Mouse (Mus musculus): ENCODE data around the gene Scaf1. TPM values are rescaled to one million over a fixed set of nuclear protein-coding genes. Genes with fewer than 3 reads are reported as not detected.

Scaf1 gene
- polyA plus RNA-seq, 1 experiment from 2014 or later, result 49.4 TPM

DNA sequence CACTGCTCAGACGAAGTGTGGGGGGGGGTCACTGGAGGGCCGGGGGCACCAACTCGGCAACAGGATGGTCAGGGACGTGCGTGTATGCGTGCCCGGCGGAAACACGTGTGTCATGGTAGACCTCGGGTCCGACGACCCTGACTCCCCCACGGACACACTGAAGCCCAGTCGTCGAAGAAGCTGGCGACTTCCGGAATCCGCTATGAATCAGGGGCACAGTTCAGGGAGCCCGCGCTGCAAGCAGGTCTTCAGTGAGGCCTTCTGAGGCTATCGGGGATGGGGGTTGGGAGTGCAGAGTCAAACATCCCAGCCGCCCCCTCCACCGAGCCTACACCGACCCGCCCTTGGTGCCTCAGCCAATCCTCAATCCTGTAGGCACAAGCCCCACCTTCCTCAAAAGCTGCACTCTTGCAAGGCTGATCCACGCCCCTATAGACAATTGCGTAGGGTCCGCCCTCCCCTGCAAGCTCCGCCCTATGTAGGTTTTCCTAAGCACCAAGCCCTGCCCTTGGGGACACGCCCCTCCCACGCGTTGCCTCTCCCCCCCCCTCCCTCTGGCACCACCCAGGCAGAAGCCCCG is 37.9 kb upstream of the Scaf1 start:
- H3K4me3 ChIP-seq (ENCODE audit: low read depth, low read length), result peak overlapping the region; percentile 78

DNA sequence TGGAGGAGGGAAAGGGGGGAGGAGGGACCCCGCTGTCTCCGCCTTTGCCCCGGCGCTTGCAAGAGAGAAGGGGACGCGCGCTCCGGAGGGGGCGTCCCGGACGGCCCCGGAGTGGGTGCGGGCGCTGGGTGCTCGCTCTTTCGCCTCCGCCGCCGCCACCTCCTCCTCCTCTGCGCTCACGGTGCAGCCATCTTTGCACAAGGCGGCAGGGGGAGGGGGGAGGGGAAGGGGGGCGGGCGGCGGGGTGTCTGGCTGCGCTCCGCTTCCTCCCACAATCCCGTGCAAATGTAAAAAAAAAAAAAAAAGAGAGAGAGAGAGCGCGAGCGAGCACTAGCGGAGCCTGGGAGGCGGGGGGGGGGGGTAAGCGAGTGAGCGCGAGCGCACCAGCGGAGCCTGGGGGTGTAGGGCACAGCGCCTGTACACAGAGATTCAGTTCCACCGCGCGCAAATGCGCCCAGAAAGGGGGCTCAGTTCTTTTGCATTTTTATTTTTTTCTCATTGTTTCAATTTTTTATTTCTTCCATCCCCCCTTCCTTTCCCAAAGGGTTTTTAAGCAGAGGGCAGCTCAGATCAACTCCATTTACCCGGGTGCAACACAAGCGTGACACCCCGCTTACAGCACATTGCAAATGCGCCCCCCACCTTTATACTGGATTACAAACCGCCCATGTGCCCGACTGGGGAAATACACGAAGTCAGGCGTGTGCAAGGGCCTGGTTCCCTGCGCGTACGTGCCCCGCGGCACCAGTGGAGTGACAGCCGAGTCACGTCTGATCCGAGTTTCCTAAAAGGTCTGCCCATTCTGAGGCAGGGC is 37.2 kb upstream of the Scaf1 start:
- H3K4me3 ChIP-seq (ENCODE audit: low read depth, low read length), result peak overlapping the region; percentile 78
- ATAC-seq (replicated peaks; ENCODE audit: low FRiP score, low TSS enrichment, low read depth), result peak; percentile 54
- peak overlapping the region; percentile 98 for H3K4me2 ChIP-seq (ENCODE audit: low read length)
- peaks cover 10% of the 10 kb centered on the region; the same call in 1 of the 2 replicates for H3K4me1 ChIP-seq (replicated peaks; ENCODE audit: control insufficient read depth, insufficient read depth, low read length)
- peak overlapping the region; percentile 98 for H3K27ac ChIP-seq (ENCODE audit: low read depth)
- H3K36me3 ChIP-seq (ENCODE audit: control insufficient read depth, insufficient read depth, low read length), result peaks cover 21% of the 10 kb centered on the region
- no peaks in the 10 kb centered on the region for H3K9me3 ChIP-seq (ENCODE audit: control insufficient read depth, low read length)
- WGBS, result under 1% methylated on average over 37 of the region's 59 CpGs
- DNase-seq (ENCODE audit: low spot score), result peak; percentile 91
- peak overlapping the region; percentile 80 for H3K9ac ChIP-seq (ENCODE audit: low read length)
- H3K27me3 ChIP-seq (replicated peaks; ENCODE audit: control insufficient read depth, insufficient read depth, low read length), result no peaks in the 10 kb centered on the region

More for the DNA sequence above, 37.9 kb upstream of the Scaf1 start:
- DNase-seq (ENCODE audit: low spot score), result peak; percentile 95
- Histone ChIP-seq H3K4me1 (replicated peaks; ENCODE audit: control insufficient read depth, insufficient read depth, low read length) (peaks cover 15% of the 10 kb centered on the region; the same call in 1 of the 2 replicates), H3K27ac (ENCODE audit: low read depth) (peak overlapping the region; percentile 98), H3K4me2 (ENCODE audit: low read length) (peak overlapping the region; percentile 98), H3K36me3 (ENCODE audit: control insufficient read depth, insufficient read depth, low read length) (peaks cover 14% of the 10 kb centered on the region), H3K9ac (ENCODE audit: low read length) (peak overlapping the region; percentile 80), H3K27me3 (replicated peaks; ENCODE audit: control insufficient read depth, insufficient read depth, low read length) (no peaks in the 10 kb centered on the region), H3K9me3 (ENCODE audit: control insufficient read depth, low read length) (no peaks in the 10 kb centered on the region)
- ATAC-seq (replicated peaks; ENCODE audit: low FRiP score, low TSS enrichment, low read depth), result peak; percentile 90
- under 1% methylated on average over 33 of the region's 33 CpGs for WGBS

DNA sequence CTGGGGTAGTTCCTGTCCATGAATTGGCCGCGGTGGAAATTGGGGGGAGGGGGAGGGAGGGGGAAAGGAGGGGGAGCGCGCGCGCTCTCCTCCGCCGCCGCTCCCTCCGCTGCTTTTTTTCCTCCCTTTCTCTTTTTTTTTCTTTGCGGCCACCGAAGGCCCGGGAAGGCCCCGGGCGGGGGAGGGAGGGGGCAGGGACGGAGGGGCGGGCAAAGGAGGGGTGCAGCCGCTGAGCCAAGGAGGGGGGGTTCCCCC is 36.6 kb upstream of the Scaf1 start, which contains the start of gene Prr12:
TSS of gene Prr12 (minus strand) at position 20 of the 255 bp plus-strand sequence.
- Histone ChIP-seq H3K4me1 (replicated peaks; ENCODE audit: control insufficient read depth, insufficient read depth, low read length) (peaks cover 10% of the 10 kb centered on the region; the same call in 1 of the 2 replicates), H3K9me3 (ENCODE audit: control insufficient read depth, low read length) (no peaks in the 10 kb centered on the region), H3K36me3 (ENCODE audit: control insufficient read depth, insufficient read depth, low read length) (peaks cover 27% of the 10 kb centered on the region), H3K27me3 (replicated peaks; ENCODE audit: control insufficient read depth, insufficient read depth, low read length) (no peaks in the 10 kb centered on the region), H3K27ac (ENCODE audit: low read depth) (peak within 1 kb of the TSS; percentile 98), H3K4me3 (ENCODE audit: low read depth, low read length) (peak within 1 kb of the TSS; percentile 78), H3K4me2 (ENCODE audit: low read length) (peak within 1 kb of the TSS; percentile 98), H3K9ac (ENCODE audit: low read length) (peak within 1 kb of the TSS; percentile 80)
- WGBS, result 0% methylated on average over 2 of the region's 18 CpGs
- ATAC-seq (replicated peaks; ENCODE audit: low FRiP score, low TSS enrichment, low read depth) (no peak; the same call in 1 of the 2 replicates), DNase-seq (ENCODE audit: low spot score) (no peak)

DNA sequence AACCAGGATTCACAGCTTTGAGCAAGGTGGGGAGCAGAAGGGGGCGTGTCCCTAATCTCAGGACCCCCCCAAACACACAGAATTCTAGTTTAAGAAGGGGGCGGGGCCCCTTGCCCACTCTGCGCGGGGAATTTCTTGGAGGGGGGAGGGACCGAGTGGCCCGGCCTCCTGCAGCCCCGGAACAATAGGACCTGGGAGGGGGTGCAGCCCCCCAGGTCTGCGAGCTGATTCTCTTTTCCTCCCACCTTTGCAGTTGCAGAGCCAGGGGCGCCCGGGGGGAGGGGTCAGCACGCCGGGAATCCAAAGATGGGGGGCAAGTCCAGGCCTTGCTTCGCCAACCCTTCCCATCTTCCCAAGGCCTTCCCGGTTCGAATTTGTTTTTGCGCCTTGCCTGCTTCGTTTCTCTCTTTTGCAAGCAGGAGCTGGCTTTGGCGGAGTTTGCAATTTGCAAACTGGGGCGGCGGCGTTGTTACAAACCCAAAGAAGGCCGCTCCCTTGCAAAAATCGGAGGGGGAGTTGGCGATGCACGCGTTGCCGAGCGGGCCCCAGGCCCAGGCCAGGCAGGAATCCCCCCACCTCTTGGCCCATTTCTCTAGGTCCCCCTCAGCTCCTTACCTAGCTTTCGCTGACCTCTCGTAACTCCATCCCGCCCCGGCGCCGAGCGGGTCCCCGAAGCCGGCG is 36.2 kb upstream of the Scaf1 start:
- peak overlapping the region; percentile 98 for H3K27ac ChIP-seq (ENCODE audit: low read depth)
- peak overlapping the region; percentile 98 for H3K4me2 ChIP-seq (ENCODE audit: low read length)
- ATAC-seq (replicated peaks; ENCODE audit: low FRiP score, low TSS enrichment, low read depth), result no peak
- peaks cover 10% of the 10 kb centered on the region; the same call in 1 of the 2 replicates for H3K4me1 ChIP-seq (replicated peaks; ENCODE audit: control insufficient read depth, insufficient read depth, low read length)
- H3K4me3 ChIP-seq (ENCODE audit: low read depth, low read length), result peak overlapping the region; percentile 78
- no peaks in the 10 kb centered on the region for H3K9me3 ChIP-seq (ENCODE audit: control insufficient read depth, low read length)
- H3K27me3 ChIP-seq (replicated peaks; ENCODE audit: control insufficient read depth, insufficient read depth, low read length), result no peaks in the 10 kb centered on the region
- peak overlapping the region; percentile 80 for H3K9ac ChIP-seq (ENCODE audit: low read length)
- DNase-seq (ENCODE audit: low spot score), result peak; percentile 79
- WGBS, result 1% methylated on average over 38 of the region's 38 CpGs
- peaks cover 31% of the 10 kb centered on the region for H3K36me3 ChIP-seq (ENCODE audit: control insufficient read depth, insufficient read depth, low read length)

DNA sequence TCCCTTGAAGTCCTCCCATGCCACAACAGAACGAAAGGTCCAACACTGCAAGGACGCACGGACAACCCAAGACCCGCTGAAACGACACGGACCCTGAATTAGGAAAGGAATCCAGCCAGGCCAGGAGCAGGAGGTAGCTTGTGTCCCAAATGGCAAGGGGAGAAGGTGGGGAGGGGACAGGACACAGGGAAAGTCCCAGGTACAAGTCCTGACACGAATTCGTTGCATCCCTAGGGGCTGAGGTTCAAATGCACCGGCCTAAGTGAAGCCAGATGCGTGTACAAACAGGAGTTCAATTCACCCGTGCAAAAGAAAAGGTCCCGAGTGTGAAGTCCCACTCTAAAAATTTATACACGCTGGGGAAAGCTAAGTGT is 35.4 kb upstream of the Scaf1 start:
- no peak for ATAC-seq (replicated peaks; ENCODE audit: low FRiP score, low TSS enrichment, low read depth)
- Histone ChIP-seq H3K27ac (ENCODE audit: low read depth) (peak overlapping the region; percentile 98; the same call in 1 of the 2 replicates), H3K4me3 (ENCODE audit: low read depth, low read length) (peak overlapping the region; percentile 78), H3K4me2 (ENCODE audit: low read length) (peak overlapping the region; percentile 98), H3K9me3 (ENCODE audit: control insufficient read depth, low read length) (no peaks in the 10 kb centered on the region), H3K36me3 (ENCODE audit: control insufficient read depth, insufficient read depth, low read length) (peaks cover 39% of the 10 kb centered on the region), H3K27me3 (replicated peaks; ENCODE audit: control insufficient read depth, insufficient read depth, low read length) (no peaks in the 10 kb centered on the region), H3K4me1 (replicated peaks; ENCODE audit: control insufficient read depth, insufficient read depth, low read length) (peaks cover 10% of the 10 kb centered on the region; the same call in 1 of the 2 replicates), H3K9ac (ENCODE audit: low read length) (peak overlapping the region; percentile 80)
- WGBS, result 2% methylated on average over 13 of the region's 13 CpGs
- no peak for DNase-seq (ENCODE audit: low spot score)

DNA sequence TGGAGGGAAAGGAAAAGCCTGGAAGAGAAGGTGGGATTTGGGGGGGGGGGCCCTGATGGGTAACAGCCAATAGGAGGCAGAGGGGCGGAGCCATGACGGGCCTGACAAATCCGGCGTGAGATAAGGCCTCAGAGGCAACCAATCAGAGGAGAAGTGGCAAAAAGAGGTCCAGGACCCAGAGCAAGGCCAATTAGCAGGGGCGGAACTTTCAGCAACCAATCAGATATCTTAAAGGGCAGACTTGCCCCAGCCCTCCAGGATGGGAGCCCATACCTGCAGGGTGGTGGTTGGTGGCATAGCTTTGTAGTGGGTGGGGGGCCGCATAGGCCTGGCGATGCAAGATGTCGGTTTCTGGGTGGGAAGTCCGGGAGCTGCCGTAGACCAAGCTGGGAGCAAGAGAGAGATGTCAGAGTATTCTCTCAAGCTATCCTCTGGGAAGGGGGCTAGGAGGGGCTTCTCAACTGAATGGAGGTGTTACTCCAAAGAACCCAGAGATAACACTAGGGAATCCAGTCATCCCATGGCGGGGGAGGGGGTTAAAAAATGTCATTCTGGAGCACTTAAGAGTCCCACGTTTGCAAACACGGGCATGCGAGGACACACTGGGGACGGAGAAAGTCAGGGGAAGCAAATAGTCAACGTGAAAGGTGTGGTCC is 34.9 kb upstream of the Scaf1 start:
- H3K4me2 ChIP-seq (ENCODE audit: low read length), result peak overlapping the region; percentile 98
- DNase-seq (ENCODE audit: low spot score) (peak; percentile 79), ATAC-seq (replicated peaks; ENCODE audit: low FRiP score, low TSS enrichment, low read depth) (peak; percentile 8; the same call in 1 of the 2 replicates)
- H3K4me1 ChIP-seq (replicated peaks; ENCODE audit: control insufficient read depth, insufficient read depth, low read length), result peaks cover 10% of the 10 kb centered on the region; the same call in 1 of the 2 replicates
- H3K9me3 ChIP-seq (ENCODE audit: control insufficient read depth, low read length), result no peaks in the 10 kb centered on the region
- H3K36me3 ChIP-seq (ENCODE audit: control insufficient read depth, insufficient read depth, low read length), result peaks cover 44% of the 10 kb centered on the region
- peak overlapping the region; percentile 80 for H3K9ac ChIP-seq (ENCODE audit: low read length)
- peak overlapping the region; percentile 98; the same call in 1 of the 2 replicates for H3K27ac ChIP-seq (ENCODE audit: low read depth)
- WGBS, result 5% methylated on average over 16 of the region's 16 CpGs
- H3K4me3 ChIP-seq (ENCODE audit: low read depth, low read length), result peak overlapping the region; percentile 78
- H3K27me3 ChIP-seq (replicated peaks; ENCODE audit: control insufficient read depth, insufficient read depth, low read length), result no peaks in the 10 kb centered on the region

DNA sequence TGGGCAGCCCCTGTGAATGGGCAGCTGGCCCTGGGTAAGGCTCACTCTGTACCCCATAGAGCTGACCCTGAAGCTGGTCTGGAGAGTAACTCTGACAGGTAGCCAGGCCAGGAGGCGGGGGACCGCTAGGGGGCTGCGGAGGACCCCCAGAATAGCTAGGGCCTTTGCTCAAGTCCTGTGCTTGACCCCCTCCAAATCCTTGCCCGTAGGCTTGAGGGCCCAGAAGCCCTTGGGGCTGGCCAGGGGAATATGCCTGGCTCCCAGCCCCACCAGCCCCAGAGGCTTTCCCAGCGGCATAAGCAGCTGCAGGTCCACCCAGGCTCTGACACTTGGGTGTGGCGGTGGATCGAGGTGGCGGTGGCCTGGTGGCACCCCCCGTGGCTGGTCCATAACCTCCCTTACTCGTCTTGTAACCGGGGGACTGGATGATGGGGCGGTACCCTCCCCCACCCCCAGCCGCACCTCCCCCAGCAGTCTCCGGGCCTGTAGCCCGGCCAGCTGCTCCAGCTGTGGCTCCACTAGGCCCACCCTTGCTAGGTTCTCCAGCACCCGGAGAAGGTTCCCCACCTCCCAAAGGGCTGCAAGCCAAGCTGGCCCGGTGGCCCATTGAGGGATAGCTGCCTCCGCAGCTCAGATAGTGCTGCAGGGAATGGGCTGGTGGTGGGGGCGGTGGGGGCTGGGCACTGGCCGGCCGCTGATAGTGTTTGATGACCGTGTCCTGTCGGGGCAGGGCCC is 32.9 kb upstream of the Scaf1 start:
- Histone ChIP-seq H3K27ac (ENCODE audit: low read depth) (no peak overlapping the region), H3K9ac (ENCODE audit: low read length) (no peak overlapping the region), H3K4me3 (ENCODE audit: low read depth, low read length) (no peak overlapping the region), H3K9me3 (ENCODE audit: control insufficient read depth, low read length) (no peaks in the 10 kb centered on the region), H3K4me1 (replicated peaks; ENCODE audit: control insufficient read depth, insufficient read depth, low read length) (peaks cover 10% of the 10 kb centered on the region; the same call in 1 of the 2 replicates), H3K36me3 (ENCODE audit: control insufficient read depth, insufficient read depth, low read length) (peaks cover 64% of the 10 kb centered on the region), H3K27me3 (replicated peaks; ENCODE audit: control insufficient read depth, insufficient read depth, low read length) (no peaks in the 10 kb centered on the region), H3K4me2 (ENCODE audit: low read length) (no peak overlapping the region)
- 93% methylated on average over 23 of the region's 23 CpGs for WGBS
- DNase-seq (ENCODE audit: low spot score), result no peak
- no peak for ATAC-seq (replicated peaks; ENCODE audit: low FRiP score, low TSS enrichment, low read depth)

All from intestine, embryonic 14.5 days (tissue).